Mouse (Mus musculus) ovary, postnatal 36 days (tissue): ENCODE data around the gene Taok3.

Experiments used
- DNase-seq: peaks from one replicate; pipeline ENCODE4 v3.0.0; 2022; ENCODE audit warnings: low spot score, mixed read lengths

The Taok3 gene

DNA sequence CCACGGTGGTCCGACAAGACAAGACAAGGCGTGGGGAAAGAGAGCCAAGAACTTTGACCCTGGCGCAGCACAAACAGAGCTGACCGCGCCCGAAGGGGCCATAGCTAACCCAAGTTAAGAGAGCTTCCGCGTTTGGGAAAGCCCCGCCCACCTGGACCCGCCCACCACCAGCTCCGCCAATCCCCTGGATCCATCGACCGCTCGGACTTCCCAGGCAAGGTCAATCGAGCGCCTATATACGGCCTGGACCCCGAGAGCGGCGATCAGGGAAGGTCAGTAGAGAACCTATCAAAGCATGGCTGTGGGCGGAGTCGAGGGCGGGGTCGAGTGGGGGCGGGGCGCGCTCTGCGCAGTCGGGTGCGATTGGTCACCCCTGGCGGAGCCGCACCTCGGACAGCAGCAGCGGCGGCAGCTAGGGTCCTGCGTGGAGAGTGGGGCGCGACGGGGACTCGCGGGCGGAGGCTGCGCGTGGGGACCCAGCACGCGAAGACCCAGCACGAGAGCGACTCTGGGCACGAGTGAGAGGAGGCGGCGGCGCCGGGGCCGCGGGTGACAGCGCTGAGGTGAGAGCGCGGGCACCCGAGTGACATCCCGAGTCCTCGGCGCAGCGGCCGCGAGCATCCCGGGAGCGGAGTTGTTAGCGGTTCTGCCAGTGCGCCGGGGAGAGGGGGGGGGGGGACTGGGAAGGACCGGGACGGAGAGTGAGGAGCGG lies at the start of gene Taok3:
Gene Taok3 (plus strand): TSS at position 353 of the 712 bp plus-strand sequence.
- peak; percentile 99 for DNase-seq

DNA sequence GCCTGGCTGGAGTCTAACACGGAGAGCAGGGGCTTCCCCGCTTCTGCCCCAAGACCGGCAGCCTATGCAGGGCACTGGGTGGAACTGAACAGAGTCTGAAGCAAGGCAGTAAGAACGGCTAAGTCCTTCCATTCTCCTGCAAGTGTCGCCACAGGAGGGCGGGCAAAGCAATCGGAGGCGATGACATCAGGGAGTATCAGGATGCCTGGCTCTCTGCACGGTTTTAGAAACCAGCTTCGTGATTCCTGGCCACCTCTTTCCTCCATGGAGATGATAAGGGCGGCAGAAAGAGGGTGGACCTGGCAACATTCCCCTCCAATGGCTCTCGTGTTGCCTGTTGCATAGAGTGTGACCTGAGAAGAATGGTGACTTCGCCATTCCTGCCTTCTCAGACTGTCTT lies 32.2 kb upstream of the Taok3 start:
- no peak for DNase-seq

GRCm38 (mm10) chr5:117089147-117089546 lies 30.8 kb upstream of the Taok3 start:
- DNase-seq, result no peak

GRCm38 (mm10) chr5:117089786-117090185 lies 30.1 kb upstream of the Taok3 start:
- no peak for DNase-seq

- DNase-seq, result peak; percentile 22
Observed at GRCm38 (mm10) chr5:117094431-117094830, 25.5 kb upstream of the Taok3 start.

DNA sequence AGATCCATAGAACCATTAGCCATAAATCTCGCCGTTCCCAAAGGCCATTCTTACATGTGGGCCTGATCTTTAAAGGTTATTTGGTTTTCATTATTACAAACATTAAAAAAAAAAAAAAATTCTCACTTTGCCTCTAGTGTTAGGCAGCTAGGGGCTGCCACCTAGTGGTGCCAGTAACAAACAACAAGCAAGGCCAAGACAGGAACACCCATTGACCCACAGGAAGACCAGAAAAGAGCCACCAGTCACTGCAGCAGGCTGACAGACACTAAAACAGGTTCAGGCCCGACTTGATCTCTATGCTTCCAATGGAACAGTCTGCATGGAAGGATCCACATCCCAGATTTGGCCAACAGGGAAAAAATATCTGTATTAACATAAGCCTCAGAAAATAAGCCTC lies 23.2 kb upstream of the Taok3 start:
- DNase-seq, result peak; percentile 26

- no peak for DNase-seq
Observed at GRCm38 (mm10) chr5:117099008-117099407, 20.9 kb upstream of the Taok3 start.

DNA sequence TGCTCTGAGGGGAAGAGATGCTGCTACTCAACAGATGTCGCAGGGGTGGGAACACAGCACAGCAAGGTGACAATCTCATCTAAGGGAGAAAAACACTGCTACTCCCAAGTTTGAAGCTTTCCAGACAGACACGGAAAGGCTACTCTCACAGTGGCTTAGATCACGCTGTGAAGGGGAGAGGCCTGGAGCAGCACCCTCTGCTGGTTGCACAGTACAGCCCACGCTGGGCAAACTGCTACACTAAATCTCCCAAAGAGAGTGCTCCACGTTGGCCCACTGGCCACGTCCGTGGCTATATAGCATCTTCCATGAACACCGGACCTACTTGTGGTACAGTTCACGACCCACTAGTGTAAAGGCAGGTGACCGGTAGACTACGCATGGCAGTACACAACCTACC lies 20.2 kb upstream of the Taok3 start:
- no peak for DNase-seq

- no peak for DNase-seq
Observed at GRCm38 (mm10) chr5:117103194-117103929, 16.6 kb upstream of the Taok3 start.

DNA sequence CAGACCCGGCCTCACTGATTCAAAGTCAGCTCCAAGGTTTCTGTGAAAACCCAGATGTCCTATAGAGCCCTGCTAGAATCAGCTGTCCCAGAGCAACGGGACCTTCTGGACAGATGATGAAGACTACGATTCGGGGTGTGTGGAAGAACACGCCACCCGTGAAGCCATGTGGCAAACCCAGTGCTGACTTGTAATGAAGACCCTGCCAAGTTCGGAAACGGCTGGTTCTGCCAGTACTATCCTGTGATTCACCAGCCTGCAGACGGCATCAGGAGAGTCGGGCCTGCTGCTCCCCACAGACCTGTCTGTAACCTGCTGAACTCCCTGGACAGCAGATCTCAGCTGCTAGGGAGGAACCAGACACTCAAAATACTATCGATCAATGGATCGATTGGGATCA lies 15.6 kb upstream of the Taok3 start:
- no peak for DNase-seq

DNA sequence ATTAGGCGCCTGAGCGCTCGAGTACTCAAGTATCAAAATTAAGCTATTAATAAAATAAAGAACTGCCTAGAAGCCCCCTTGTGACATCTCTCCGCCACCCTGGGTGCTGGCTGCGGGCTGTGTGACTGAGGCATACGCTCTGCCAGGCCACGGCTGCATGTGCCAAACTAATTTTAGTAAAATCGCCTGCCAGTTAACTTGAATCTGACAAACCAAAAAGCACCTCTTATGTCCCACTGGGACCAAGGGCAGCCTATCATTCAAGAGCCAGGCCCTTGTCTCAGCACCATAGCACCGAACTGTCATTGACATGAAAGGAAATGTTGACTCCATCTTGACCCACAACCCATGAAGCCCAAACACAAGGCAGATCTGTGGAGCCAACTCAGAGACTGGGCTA lies 14.2 kb upstream of the Taok3 start:
- DNase-seq, result no peak

DNA sequence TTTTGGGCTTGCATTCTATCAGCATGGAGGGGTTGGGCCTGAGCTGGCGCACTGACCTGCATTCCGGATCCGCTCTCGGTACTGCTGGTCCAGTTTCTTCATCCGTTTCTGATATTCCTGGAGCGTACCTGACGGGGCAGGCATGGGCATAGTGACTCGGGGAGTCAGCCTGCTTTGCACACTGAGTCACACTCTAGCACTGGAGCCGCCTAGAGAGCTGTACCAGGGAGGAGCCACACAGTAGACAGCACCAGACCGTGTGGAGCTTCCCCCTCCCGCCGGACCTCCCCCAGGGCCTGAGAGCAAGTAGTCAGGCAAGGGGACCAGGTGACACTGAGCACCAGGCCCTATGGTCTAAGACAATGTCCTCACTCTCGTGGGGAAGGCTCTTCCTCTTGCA lies 11.6 kb upstream of the Taok3 start:
- no peak for DNase-seq

DNA sequence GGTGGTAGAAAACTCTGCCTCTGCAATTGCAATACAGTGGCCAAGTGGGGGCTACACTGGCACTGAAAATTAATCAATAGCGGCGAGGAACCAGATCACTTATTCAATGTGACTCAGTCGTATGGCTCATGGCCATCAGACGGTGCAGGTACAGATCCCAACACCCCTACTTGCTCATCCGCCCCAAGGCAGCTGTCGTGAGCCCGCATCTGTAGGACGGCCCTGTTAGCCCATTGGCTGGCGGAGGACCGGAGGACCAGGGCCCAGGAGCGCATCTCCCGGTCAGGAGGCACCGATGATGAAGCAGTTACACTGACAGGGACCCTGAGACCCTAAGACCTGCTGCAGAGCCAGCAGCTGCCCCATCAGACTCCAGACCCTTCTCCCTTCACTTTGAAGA lies 11.2 kb upstream of the Taok3 start:
- no peak for DNase-seq

GRCm38 (mm10) chr5:117109522-117109921 lies 10.4 kb upstream of the Taok3 start:
- no peak for DNase-seq

DNA sequence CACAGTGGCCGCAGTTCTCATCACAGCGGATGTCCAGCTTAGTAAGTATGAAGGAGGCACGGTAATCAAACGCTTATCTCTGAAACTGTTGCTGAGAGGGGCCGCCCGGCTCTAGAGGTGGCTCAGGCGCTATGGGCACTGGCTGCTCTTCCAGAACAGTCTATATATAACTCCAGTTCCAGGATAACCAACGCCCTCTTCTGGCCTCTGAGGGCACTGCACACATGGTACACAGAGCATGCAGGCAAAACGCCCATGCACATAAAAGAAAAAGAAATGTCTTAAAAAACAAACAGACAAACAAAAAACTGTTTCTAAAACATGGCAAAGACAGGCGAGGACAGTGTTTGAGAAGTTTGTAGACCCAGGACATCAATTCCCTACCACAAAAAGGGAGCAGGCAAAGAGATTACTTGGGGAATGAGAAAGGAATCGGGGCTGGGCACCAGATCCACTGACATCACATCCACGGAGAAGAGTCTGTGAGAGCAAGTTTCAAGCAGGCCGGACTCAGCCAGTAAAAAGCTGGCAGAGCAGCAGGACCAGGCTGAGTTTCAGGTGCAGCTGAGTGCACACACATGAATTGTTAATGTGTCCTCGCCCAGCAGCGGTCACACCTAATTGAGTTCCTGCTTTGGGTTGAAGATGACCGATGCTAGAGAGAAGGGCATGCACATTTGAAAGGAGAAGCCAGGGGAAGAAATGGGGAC lies 8.7 kb upstream of the Taok3 start:
- no peak for DNase-seq

DNA sequence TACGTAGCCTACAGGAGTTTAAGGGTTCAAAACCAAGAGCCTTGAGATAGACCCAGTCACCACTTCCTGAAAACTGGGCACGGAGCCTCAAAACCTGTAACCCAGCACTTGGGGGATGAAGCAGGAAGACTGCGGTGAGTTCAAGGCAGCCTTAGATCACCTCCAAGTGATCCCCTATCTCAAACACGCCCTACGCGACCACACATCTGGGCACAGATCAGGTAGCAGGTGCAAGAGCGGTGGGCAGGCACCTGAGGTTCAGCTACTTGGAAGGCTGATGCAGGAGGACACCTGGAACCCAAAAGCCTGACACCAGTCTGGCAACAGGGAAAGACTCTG lies 8.2 kb upstream of the Taok3 start:
- no peak for DNase-seq

GRCm38 (mm10) chr5:117113330-117113729 lies 6.6 kb upstream of the Taok3 start:
- DNase-seq, result no peak

GRCm38 (mm10) chr5:117114581-117115192 lies 5.2 kb upstream of the Taok3 start:
- DNase-seq, result no peak

GRCm38 (mm10) chr5:117115193-117115767 lies 4.6 kb upstream of the Taok3 start:
- DNase-seq, result peak; percentile 46

- peak; percentile 95 for DNase-seq
Observed at GRCm38 (mm10) chr5:117115836-117116366, 4.0 kb upstream of the Taok3 start, which contains the start of gene Suds3. Gene Suds3, minus strand, starts transcription at chr5:117116113.

DNA sequence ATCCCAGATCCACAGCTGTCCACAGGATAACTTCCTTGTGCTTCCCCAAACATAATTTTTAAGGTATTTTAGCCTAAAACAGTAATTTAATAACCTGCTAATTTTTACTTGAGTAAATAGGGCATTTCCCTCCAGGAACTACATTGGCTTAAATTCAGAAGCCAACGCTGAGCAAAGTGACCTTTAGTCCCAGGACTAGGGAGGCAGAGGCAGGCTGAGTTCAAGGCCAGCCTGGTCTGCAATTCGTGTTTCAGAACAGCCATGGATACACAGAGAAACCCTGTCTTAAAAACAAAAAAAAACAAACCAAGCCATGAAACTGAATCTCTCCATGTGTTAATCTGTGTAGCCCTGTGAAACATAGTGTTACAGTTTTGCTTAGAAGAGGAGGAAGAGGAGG lies 3.3 kb upstream of the Taok3 start:
- no peak for DNase-seq

DNA sequence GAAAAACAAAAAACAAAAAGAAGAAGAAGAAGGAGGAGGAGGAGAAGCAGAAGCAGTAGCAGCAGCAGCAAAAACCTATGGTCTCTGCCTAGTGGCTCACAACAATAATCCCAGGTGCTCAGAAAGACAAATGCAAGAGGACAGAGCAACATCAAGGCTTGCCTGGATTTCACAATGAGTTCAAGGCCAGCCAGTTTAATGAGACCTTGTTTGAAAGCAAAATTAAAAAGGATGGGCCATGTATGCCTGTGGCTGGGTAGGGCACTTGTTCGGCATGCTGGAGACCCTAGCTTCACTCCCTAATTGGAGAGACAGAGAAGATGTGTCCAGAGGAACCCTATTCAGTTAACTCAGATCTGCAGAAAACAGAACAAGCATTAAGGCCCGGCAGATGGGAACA lies 2.7 kb upstream of the Taok3 start:
- no peak for DNase-seq
